Mouse (Mus musculus) embryo, embryonic 10.5 days (tissue): ENCODE results near the gene Clba1.

Source experiments
- DNase-seq: peaks from one replicate; pipeline ENCODE4 v3.0.0-alpha.2; 2015; ENCODE audit warnings: low spot score

Clba1 gene

DNA sequence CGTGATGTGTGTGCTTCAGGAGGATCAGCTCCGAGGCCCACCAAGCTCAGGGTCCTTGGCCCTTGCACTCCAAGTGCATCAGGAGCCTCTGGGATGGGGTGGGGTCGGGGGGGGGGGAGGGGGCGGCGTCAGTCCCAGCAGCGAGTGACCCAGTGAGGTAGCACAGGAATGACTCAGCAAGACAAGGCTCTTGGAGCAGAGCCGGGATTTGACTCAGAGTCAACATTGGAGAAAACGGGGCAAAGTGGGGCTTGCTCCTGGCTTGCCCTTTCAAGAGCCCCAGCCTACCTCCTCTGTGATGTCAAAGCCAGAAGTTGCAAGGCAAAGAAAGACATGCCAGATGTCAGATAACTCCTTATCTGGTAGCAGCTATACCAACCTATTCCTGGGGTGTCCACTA is 42.4 kb downstream of the Clba1 start:
- no peak for DNase-seq

DNA sequence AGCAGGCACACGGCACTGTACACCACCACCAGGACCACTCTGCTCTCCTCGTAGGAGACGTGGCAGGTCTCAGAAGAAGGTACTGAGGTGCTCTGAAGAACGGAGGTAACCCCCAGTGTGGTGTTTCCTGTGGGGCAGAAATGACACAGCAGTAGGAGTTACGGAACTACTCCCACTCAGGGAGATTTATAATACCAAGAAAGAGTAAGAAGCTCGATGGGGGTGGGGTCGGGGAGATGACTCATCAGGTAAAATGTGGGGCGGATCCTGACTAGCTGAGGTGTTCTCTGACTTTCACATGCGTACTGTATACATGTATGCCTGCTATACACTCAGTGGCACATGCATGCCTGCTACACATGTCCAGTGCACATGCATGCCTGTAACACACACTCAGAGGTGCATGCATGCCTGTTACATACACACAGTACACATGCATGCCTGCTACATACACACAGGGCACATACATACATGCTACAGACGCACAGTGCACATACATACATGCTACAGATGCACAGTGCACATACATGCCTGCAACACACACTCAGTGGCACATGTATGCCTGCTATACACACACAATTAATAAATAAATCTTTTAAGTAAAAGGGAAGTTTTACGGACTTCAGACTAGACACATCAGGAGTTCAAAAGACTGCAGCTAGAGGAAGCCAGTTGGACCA is 44.5 kb downstream of the Clba1 start:
- DNase-seq, result no peak

DNA sequence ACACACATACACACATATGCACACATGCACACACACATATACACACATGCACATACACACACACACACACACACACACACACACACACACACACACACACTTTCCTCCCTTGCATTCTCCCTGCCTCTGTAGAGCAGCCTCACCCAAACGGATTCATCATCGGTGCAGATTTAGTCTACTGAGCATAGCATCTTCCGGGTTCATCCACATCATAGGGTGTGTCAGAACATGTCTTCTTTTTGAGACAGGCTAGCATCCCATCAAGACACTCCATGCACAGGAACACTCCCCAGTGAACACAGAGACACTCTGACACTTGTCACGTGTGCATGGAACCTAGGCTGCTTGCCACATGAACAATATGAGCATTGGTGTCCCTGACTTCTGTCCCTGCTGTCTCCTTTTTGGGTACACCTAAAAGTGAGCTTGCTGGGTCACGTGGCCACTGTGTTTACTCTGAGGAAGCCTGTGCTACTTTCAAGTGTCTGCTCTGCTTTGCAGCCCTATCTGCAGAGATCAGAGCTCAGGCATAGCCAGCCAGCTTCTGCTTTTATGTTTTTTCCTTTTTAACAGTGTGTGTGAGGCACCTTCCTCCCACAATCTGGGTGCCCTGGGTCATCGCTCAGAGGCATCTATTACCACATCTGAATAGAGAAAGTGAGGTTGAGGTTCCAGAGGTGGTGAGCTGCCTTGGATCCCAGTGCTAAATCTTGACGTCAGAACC is 46.0 kb downstream of the Clba1 start:
- DNase-seq, result no peak

DNA sequence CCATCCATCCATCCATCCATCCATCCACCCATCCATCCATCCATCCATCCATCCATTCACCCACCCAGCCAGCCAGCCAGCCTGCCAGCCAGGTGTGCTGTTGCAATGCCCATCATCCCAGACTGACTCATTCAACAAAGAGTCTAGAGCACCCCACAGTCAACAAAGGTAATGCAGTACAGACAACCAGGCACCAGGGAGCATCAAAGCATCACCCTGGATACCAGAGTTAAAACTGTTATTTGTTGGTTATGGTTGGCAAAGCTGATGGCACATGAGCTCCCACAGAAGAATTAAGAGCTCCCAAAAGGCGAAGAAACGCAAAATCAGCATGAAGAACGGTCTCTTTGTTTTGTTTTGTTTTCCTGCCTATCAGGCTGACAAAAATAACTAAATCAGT is 47.6 kb downstream of the Clba1 start:
- DNase-seq, result no peak

DNA sequence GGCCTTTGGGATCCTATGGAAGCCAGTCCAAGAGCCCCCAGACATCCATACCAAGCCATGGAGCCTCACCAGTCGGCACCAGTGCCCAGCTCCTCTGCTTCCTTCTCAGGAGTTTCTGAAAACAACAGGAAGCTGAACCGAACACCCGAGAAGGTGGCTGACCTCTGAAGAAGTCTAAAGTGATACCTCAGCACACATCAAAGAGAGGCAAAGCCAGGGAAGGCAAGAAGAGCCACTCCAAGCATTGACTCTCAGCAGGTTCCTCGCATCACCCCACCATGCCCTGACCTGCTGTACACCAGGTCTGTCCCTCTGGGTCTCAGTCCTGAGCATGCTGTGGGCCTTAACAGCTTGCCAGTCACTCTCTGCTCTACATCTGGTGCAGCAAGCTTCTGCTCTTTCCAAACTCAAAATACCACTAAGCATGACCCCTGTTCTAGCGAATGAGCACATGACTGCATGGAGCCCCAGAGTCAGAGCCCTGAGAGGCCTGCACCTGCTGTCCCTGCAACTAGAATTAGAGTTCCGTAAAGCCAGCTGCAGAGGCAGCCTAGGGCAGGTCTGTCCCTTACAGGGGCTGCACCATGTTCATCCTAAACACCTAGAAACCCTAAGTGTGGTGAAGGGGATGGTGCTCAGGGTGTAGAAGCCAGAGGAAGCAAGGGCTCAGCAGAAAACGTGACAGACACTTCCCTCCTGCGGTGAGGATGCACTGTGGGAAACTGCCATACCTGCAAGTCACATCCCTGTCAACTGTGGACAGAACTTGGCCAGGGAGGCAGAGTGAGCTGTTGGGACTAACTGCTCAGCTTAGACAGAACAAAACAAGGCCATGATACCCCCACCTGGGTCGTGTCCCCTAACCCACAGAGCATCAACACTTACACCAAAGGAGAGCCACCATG is 48.5 kb downstream of the Clba1 start:
- DNase-seq, result no peak

DNA sequence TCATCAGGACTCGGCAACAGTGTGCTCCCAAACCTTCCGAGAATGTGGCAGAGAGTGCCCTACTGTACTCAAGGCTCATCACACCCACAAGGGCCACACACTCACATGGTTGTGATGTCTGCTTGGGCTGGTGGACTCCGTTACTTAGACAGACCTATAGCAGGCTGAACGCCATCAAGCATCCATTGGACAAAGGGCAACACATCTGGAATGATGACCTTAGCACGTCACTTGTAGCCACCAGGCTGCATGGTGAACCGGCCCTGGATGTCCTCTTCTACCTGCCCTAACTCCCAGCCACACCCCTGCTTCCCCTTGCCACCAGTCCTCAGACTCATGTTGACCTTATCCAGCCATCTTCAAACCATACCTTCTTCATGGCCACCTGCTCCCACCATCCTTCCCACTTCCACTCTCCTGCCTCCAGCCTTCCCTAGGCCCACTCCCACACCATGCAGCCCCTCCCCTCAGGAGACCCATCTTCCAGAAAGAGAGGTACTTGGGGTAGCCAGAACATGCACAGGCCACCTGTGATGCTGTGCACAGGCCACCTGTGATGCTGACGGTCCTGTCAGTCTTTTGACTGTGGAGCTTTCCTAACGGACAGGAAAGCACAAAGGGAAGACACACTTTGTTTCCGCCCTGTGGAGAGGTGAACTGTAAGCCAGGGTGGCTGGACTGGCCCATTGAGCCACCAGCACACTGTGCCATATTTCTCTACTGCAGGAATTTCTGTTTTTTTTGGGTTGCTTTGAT is 50.0 kb downstream of the Clba1 start:
- DNase-seq, result no peak

DNA sequence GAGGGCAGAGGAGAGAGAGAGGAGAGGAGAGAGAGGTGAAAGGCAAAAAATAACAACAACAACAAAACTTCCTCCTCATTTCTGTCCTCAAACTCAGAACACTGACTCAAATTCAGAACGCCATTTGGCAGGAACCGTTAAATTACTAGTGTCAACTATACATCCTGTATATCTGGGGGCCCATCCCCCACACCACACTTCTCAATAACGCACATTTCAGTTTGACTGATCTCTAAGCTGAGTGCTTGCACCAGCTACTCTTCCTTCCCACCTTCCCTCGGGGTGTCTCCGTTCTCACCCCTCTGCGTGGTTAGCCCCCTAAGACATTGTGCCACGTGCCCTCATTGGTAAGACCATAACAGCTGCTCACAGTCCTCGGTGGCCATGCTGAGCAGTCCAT is 51.2 kb downstream of the Clba1 start:
- no peak for DNase-seq

DNA sequence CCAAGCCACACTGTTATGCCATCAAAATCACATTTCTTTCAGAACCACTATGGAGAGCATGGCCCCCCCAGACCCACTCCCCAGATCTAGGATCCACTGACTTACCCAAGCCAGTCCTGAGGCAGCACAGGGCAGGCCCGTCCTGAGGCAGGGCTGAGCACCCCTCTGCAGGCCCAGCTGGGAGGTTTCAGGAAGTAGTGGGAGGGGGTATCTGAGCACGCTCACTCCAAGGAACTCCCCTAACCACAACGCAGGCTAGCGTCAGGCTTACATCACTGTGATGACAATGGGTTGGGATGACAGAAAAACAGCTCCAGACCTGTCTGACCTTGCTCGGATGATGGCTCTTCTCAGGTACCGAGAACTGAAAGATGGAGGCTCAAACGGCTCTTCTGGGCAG is 52.0 kb downstream of the Clba1 start:
- DNase-seq, result no peak

DNA sequence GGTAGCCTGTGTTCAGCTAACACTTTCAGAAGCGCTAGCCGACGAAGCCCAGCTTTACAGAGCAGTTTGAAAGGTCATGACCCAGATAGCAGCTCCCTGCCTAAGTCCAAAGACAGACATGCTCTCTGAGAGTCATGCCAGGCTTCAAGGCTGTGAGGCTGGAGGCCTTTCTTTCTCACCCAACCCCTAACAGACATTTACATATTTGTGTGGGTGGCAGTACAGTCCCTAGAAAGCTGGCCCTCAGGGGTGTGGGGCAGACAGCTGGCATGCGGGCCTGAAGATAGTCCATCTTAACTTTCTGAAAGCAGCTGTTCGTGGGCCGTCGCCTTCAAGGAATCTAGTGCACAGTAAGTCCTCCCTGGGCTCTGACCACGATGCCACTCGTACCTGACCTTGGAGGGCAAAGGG is 53.2 kb downstream of the Clba1 start:
- no peak for DNase-seq

DNA sequence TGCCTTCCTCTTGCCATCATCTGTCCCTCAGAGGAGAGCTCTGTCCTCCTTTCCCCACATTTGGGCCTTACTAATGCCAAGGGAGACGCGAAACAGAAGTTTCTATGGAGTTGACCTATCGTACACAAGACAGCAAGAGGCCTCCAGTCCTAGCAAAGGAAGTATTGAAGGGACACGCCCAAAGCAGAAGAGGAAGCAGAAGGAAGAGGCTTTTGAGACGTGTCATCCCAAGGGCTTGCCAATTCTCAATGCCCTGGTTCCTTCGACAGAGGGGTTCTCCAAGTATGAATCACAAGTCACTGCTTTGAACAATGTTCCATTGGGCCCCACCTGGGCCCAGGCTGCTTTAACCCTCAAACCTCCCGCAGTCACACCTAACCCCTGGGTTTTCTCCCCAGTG is 56.1 kb downstream of the Clba1 start:
- no peak for DNase-seq
